Mouse (Mus musculus): ENCODE data around the gene Ube2d3. TPM values are rescaled to one million over a fixed set of nuclear protein-coding genes. Genes with fewer than 3 reads are reported as not detected.

Gene Ube2d3
- polyA plus RNA-seq, 1 experiment: 174 TPM

DNA sequence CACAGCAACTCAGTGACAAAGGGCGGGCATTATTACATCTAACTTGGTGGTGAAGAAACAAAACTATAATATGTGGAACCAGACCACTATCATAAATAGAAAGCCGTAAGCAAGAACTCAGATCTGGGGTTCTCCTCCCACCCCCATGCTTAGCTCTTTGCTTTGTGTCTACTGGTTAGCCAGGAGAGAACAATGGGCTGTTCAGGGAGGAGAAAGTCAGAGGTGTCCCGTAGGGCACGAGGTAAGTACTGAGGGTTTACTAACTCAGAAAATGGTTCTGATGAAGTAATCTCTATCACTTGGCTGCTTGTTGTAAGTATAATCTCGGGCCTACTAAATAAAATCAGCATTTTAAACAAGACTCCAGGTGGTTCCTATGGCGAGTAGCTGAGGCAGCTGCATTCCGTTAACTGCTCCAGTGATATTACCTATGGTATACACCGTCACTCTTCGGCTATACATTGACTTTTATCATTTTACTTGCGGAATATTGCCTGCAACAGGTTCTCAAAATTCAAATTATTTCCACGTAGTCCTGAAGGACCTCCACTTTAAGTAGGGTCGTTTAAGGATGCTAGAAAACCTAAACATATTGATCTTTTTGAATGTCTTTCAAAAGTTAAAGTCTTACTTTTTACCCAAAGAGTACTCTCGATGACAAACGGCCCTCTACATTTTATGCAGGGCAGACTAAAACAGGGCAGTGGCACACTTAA, 890 bp upstream of the Ube2d3 start:
- Histone ChIP-seq H3K27ac (ENCODE audit: insufficient read depth, low read length) (peak overlapping the region; percentile 80; the same call in 1 of the 2 replicates), H3K4me3 (ENCODE audit: extremely low read depth, insufficient read depth, insufficient read length) (peak overlapping the region; percentile 64; the same call in 1 of the 2 replicates), H3K4me1 (ENCODE audit: control insufficient read depth, insufficient read depth, insufficient read length) (no peaks in the 10 kb centered on the region; the same call in 1 of the 2 replicates), H3K27me3 (ENCODE audit: control insufficient read depth, insufficient read depth, low read length) (no peaks in the 10 kb centered on the region), H3K36me3 (ENCODE audit: control insufficient read depth, insufficient read depth, low read length) (peaks cover 4% of the 10 kb centered on the region; the same call in 1 of the 2 replicates)
- no peak for TF ChIP-seq POLR2A (IDR thresholded peaks at IDR 0.05; ENCODE audit: low read depth, low read length)
- no peak for TF ChIP-seq CTCF (IDR thresholded peaks at IDR 0.05; ENCODE audit: extremely low read depth, insufficient read depth, insufficient read length, insufficient replicate concordance)
- no peak for DNase-seq (ENCODE audit: low read depth in 1 of 2, low spot score in 2 of 2)
- WGBS: 73% methylated on average over 14 of the region's 14 CpGs

DNA sequence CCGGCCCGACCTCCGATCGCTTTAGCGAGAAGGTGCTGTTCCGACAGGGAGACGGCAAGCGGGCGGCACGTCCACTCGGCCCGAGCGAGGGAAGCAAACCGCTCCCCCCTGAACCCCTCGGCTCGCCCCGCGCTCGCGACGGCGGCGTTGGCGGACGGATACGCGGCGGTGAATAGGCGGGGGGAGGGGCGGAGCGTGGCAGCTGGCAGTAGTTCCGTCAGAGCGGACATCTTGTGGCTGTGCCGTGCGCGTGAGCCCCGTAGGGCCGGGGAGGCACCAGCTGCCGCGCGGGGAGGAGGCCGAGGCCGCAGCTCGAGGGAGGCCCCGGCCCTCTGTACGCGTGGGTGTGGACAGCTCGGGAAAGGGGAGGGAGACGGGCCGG, 573 bp downstream of the Ube2d3 start:
- 0% methylated on average over 48 of the region's 50 CpGs for WGBS
- Histone ChIP-seq H3K36me3 (ENCODE audit: control insufficient read depth, insufficient read depth, low read length) (peaks cover 6% of the 10 kb centered on the region; the same call in 1 of the 2 replicates), H3K4me3 (ENCODE audit: extremely low read depth, insufficient read depth, insufficient read length) (peak overlapping the region; percentile 99), H3K27ac (ENCODE audit: insufficient read depth, low read length) (peak overlapping the region; percentile 99), H3K4me1 (ENCODE audit: control insufficient read depth, insufficient read depth, insufficient read length) (no peaks in the 10 kb centered on the region; the same call in 1 of the 2 replicates), H3K27me3 (ENCODE audit: control insufficient read depth, insufficient read depth, low read length) (no peaks in the 10 kb centered on the region)
- DNase-seq (ENCODE audit: low read depth in 1 of 2, low spot score in 2 of 2): peak; percentile 85 to 86
- TF ChIP-seq POLR2A (IDR thresholded peaks at IDR 0.05; ENCODE audit: low read depth, low read length): peak; percentile 96
- no peak for TF ChIP-seq CTCF (IDR thresholded peaks at IDR 0.05; ENCODE audit: extremely low read depth, insufficient read depth, insufficient read length, insufficient replicate concordance)

DNA sequence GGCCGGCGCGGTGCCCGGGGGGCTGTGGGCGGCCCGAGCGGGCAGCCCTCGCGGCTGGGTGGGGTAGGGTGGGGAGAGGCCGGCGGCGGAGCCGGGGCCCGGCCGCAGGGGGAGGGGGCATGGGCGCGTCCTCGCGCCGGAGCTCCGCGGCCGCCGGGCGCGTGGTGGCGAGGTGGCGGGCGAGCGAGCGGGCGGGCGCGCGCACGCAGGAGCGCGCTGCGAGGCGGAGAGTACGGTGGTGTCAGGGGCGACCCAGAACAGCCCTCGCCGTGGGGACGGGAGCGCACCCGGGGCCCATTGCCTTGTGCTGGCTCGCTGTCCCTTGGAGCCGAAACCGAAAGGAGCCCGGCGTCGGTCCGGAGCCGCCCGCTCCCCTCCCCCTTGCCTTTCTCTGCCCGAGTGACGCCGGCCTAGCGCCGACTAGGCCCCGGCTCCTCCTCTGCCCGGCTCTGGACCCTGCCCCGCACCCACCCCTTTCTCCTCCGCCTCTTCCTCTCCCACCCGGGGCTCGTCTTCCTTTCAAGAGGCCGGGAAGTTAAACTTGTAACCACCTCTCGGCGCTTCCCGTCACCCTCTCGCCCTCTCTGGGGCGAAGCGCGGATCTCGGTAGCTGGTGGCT, 1.1 kb downstream of the Ube2d3 start:
- Histone ChIP-seq H3K27me3 (ENCODE audit: control insufficient read depth, insufficient read depth, low read length) (no peaks in the 10 kb centered on the region), H3K27ac (ENCODE audit: insufficient read depth, low read length) (peak overlapping the region; percentile 99), H3K4me1 (ENCODE audit: control insufficient read depth, insufficient read depth, insufficient read length) (no peaks in the 10 kb centered on the region; the same call in 1 of the 2 replicates), H3K4me3 (ENCODE audit: extremely low read depth, insufficient read depth, insufficient read length) (peak overlapping the region; percentile 99), H3K36me3 (ENCODE audit: control insufficient read depth, insufficient read depth, low read length) (peaks cover 6% of the 10 kb centered on the region; the same call in 1 of the 2 replicates)
- peak; percentile 70 to 85 for DNase-seq (ENCODE audit: low read depth in 1 of 2, low spot score in 2 of 2)
- WGBS: 1% methylated on average over 55 of the region's 76 CpGs
- no peak for TF ChIP-seq CTCF (IDR thresholded peaks at IDR 0.05; ENCODE audit: extremely low read depth, insufficient read depth, insufficient read length, insufficient replicate concordance)
- peak; percentile 9 for TF ChIP-seq POLR2A (IDR thresholded peaks at IDR 0.05; ENCODE audit: low read depth, low read length)

DNA sequence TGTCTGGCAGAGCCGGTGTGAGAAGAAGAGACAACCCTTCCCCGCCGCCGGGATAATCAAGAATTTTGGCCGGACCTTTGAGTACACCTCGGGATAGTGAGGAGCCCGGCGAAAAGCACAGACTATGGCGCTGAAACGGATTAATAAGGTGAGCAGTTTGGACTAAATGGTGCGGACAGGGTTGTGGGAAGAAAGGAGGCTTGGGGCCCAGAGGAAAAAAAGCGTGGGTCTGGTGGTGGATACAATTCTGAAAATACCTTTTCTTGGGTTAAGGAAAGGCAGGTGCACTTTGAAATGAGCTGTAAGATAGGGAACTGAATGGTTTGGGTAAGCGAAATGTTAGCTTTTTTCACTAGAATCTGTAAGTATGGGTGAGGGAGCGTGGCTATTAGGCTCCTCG, 1.7 kb downstream of the Ube2d3 start:
- H3K27me3 ChIP-seq (ENCODE audit: control insufficient read depth, insufficient read depth, low read length): no peaks in the 10 kb centered on the region
- H3K36me3 ChIP-seq (ENCODE audit: control insufficient read depth, insufficient read depth, low read length): peaks cover 6% of the 10 kb centered on the region; the same call in 1 of the 2 replicates
- TF ChIP-seq CTCF (IDR thresholded peaks at IDR 0.05; ENCODE audit: extremely low read depth, insufficient read depth, insufficient read length, insufficient replicate concordance) (no peak), POLR2A (IDR thresholded peaks at IDR 0.05; ENCODE audit: low read depth, low read length) (no peak)
- DNase-seq (ENCODE audit: low read depth in 1 of 2, low spot score in 2 of 2): no peak
- 2% methylated on average over 15 of the region's 15 CpGs for WGBS
- peak overlapping the region; percentile 99 for H3K27ac ChIP-seq (ENCODE audit: insufficient read depth, low read length)
- no peaks in the 10 kb centered on the region; the same call in 1 of the 2 replicates for H3K4me1 ChIP-seq (ENCODE audit: control insufficient read depth, insufficient read depth, insufficient read length)
- peak overlapping the region; percentile 99 for H3K4me3 ChIP-seq (ENCODE audit: extremely low read depth, insufficient read depth, insufficient read length)

DNA sequence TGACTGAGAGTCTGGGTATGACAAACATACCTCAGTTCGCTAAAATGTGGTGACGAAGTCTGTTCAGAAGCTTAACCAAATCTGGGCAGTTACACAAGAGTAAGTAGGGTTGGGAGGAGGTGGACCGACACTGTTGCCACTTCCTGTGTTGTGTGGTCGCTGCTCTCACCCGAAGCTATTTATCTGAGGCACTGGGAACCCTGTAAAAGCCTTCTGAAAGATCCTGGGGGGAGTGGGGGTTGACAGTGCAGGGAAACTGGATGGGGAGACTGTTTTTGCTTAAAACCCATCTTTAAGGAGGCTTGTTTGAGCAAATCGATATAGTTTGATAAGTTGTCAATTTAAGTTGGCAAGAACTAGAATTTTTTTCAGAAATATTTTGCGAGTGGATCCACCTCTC, 2.3 kb downstream of the Ube2d3 start:
- DNase-seq (ENCODE audit: low read depth in 1 of 2, low spot score in 2 of 2): peak; percentile 50 to 67
- H3K27me3 ChIP-seq (ENCODE audit: control insufficient read depth, insufficient read depth, low read length): no peaks in the 10 kb centered on the region
- H3K4me3 ChIP-seq (ENCODE audit: extremely low read depth, insufficient read depth, insufficient read length): peak overlapping the region; percentile 99
- TF ChIP-seq POLR2A (IDR thresholded peaks at IDR 0.05; ENCODE audit: low read depth, low read length) (no peak; the same call in none of the 2 replicates), CTCF (IDR thresholded peaks at IDR 0.05; ENCODE audit: extremely low read depth, insufficient read depth, insufficient read length, insufficient replicate concordance) (no peak)
- H3K4me1 ChIP-seq (ENCODE audit: control insufficient read depth, insufficient read depth, insufficient read length): no peaks in the 10 kb centered on the region; the same call in 1 of the 2 replicates
- H3K27ac ChIP-seq (ENCODE audit: insufficient read depth, low read length): peak overlapping the region; percentile 99
- WGBS: 4% methylated on average over 7 of the region's 7 CpGs
- H3K36me3 ChIP-seq (ENCODE audit: control insufficient read depth, insufficient read depth, low read length): peaks cover 8% of the 10 kb centered on the region; the same call in 1 of the 2 replicates

DNA sequence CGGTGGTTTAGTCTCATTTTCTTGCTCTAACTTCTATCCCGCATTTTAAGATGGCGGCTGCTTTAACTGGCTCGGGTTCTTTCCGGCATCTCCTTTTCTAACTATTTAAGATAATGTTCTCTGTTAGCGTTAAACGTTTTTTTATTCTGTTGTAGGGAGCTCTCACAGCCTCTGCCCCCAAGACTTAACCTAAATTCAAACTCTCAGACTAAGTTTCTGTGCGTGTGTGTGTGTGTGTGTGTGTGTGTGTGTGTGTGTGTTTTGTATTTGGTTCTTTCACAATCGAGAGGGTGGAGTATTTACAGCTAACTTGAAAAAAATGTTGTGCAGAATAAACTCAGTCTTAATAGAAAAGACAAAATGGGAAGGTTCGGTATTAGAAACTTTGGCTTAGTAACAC, 2.7 kb downstream of the Ube2d3 start:
- no peaks in the 10 kb centered on the region for H3K27me3 ChIP-seq (ENCODE audit: control insufficient read depth, insufficient read depth, low read length)
- TF ChIP-seq CTCF (IDR thresholded peaks at IDR 0.05; ENCODE audit: extremely low read depth, insufficient read depth, insufficient read length, insufficient replicate concordance) (no peak), POLR2A (IDR thresholded peaks at IDR 0.05; ENCODE audit: low read depth, low read length) (no peak)
- H3K4me3 ChIP-seq (ENCODE audit: extremely low read depth, insufficient read depth, insufficient read length): peak overlapping the region; percentile 99
- 16% methylated on average over 10 of the region's 10 CpGs for WGBS
- peak overlapping the region; percentile 99 for H3K27ac ChIP-seq (ENCODE audit: insufficient read depth, low read length)
- DNase-seq (ENCODE audit: low read depth in 1 of 2, low spot score in 2 of 2): no peak
- H3K36me3 ChIP-seq (ENCODE audit: control insufficient read depth, insufficient read depth, low read length): peaks cover 8% of the 10 kb centered on the region; the same call in 1 of the 2 replicates
- H3K4me1 ChIP-seq (ENCODE audit: control insufficient read depth, insufficient read depth, insufficient read length): no peaks in the 10 kb centered on the region; the same call in 1 of the 2 replicates
